Mouse (Mus musculus) CD4-positive naive resting alpha-beta T cell, adult 57 days (primary cell): ENCODE results near the gene Ttc37. TPM values are rescaled to one million over a fixed set of nuclear protein-coding genes. Genes with fewer than 3 reads are reported as not detected.

Source experiments
- total RNA-seq: library from RNA; stranded (reverse); gene quantifications from one replicate; pipeline ENCODE4 v1.2.4, GENCODE M21; 2023

Ttc37 gene
- 25.9 TPM for total RNA-seq

DNA sequence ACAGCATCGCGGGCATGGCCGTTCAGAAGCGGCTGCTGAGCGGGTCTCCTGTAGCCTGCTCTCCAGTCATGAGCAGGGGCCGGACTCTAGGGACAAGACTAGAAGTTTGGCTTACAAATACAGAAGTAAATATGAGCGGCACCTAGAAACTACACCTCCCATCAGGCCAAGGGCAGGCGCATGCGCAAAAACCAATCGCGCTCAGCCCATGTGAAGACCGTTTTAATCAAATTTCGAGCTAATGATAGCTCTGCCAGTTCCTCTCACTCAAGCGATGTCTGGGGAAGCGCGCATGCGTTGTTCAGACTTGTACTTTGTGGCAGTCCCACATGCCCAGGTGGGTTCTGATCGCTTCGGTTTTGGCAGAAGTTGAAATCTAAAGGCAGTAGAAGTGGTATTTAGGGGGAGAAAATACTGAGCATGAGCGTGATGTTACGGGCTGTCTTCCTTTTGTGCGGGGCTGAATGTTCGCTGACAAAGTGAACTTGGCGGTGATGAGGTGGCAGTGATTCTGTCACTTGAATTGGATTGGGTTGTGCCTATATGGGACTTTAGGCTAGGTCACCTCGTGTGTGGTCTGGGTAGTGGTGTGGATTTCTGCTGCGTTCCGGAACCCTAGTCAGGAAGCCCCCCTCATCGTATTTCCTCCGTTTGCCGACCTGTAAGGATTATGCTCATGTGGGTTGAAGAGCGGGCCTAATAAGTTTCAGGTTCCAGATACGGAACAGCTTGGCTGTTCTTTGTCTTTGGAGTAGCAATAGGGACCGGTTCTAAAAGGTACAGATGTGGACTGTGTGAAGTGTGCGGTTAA is at the start of gene Ttc37, which contains the start of gene Arsk:
Gene Ttc37 (plus strand): TSS at position 242 of the 811 bp plus-strand sequence.
Gene Arsk (minus strand): TSS at position 168 of the 811 bp plus-strand sequence.

DNA sequence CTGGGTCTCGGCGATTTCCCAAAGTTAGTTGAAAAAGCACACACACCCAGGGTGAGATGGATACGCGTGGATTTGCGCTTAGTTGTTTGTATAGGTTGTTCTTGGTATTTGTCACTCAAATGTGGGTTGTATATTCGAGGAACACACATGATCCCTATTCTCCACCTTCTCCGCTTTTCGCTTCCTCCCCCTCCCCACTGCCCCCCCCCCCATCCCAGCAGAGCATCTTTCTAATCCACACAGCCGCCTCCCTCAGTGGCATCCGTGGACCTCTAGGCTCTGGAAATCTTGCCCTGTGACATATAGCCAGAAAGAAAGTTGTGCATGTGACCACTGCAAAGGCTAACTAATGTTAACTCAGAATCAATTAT is 41.7 kb upstream of the Ttc37 start, which contains the start of gene Gpr150:
Gene Gpr150 (minus strand): TSS at position 101 of the 371 bp plus-strand sequence.

Other genes with a start within 250 kb of the Ttc37 start
- not detected for gene Rhobtb3, start 154.8 kb upstream of the Ttc37 start, total RNA-seq
- gene Spata9, start 131.6 kb upstream of the Ttc37 start, total RNA-seq: not detected
- 8.4 TPM for gene Rfesd, start 80.0 kb upstream of the Ttc37 start, total RNA-seq
- not detected for gene Gpr150, start 41.7 kb upstream of the Ttc37 start, total RNA-seq
- 9.1 TPM for gene Arsk, start 74 bp upstream of the Ttc37 start, total RNA-seq
- not detected for gene Fam81b, start 206.3 kb downstream of the Ttc37 start, total RNA-seq